Mouse (Mus musculus): ENCODE results near the gene Entpd1. TPM values are rescaled to one million over a fixed set of nuclear protein-coding genes. Genes with fewer than 3 reads are reported as not detected.

The Entpd1 gene
- polyA plus RNA-seq, 1 experiment from 2014 or later, result 10.4 TPM

DNA sequence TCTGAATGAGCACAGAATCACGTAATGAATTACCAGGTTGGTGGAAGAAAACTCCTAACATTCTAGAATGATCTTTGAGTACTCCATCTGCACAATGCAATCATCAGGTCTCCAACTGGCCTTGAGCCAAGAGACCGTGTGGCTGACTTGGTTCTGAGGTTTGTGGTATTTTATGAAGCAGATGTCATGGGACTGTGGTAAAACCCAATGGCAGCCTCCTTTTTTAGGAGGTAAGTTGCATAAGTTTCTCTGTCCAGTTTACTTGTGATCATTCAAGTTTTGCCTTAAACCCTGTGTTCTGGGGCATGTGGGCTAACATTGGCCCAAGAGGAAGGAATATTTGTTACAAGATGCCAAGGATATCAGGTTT, 176.5 kb downstream of the Entpd1 start:
- no peaks in the 10 kb centered on the region for H3K36me3 ChIP-seq
- H3K4me2 ChIP-seq (replicated peaks), result no peak overlapping the region
- H3K4me3 ChIP-seq, result no peak overlapping the region
- H3K27ac ChIP-seq, result no peak overlapping the region
- H3K4me1 ChIP-seq, result no peaks in the 10 kb centered on the region
- no peaks in the 10 kb centered on the region for H3K27me3 ChIP-seq (replicated peaks)
- ATAC-seq (ENCODE audit: low FRiP score, low read depth), result no peak
- no peaks in the 10 kb centered on the region for H3K9me3 ChIP-seq
- no peak overlapping the region for H3K9ac ChIP-seq
- 88% methylated on average over 2 of the region's 2 CpGs for WGBS

Other genes with a start within 250 kb of the Entpd1 start
- 95.6 and 107 TPM in 2 replicates for gene Sorbs1, start 98.6 kb upstream of the Entpd1 start, polyA plus RNA-seq (2016; fragmentation: Nextera tagmentation; extraction: Ambion mirVana)
- 76.2 and 77.5 TPM in 2 replicates for gene Aldh18a1, start 23.9 kb upstream of the Entpd1 start, polyA plus RNA-seq (2016; fragmentation: Nextera tagmentation; extraction: Ambion mirVana)
- gene Tctn3, start 133 bp upstream of the Entpd1 start, polyA plus RNA-seq (2016; fragmentation: Nextera tagmentation; extraction: Ambion mirVana), result 11.1 and 11.7 TPM in 2 replicates
- gene Cc2d2b, start 136.4 kb downstream of the Entpd1 start, polyA plus RNA-seq (2016; fragmentation: Nextera tagmentation; extraction: Ambion mirVana), result 0.08 and 0.32 TPM in 2 replicates
- 28.2 and 35.1 TPM in 2 replicates for gene Ccnj, start 218.9 kb downstream of the Entpd1 start, polyA plus RNA-seq (2016; fragmentation: Nextera tagmentation; extraction: Ambion mirVana)